Mouse (Mus musculus) midbrain, postnatal 0 days (tissue): ENCODE measurements around the gene Shisa7. TPM values are rescaled to one million over a fixed set of nuclear protein-coding genes. Genes with fewer than 3 reads are reported as not detected.
"Not testable (repeated sequence)": the region's sequence is repeated elsewhere in the genome, so short reads cannot be mapped to it uniquely, and the experiment has no call there.

Experiments used
- ATAC-seq: fragments of 200-750 bp; cut with Nextera tagmentation; 2 replicates; pipeline ENCODE4 v1.8.0; 2017; ENCODE audit warnings: moderate number of reproducible peaks, mild to moderate bottlenecking, moderate TSS enrichment, moderate library complexity; ENCODE audit not compliant: low FRiP score
- DNase-seq: peaks from one replicate; pipeline ENCODE4 v3.0.0-alpha.2; 2015; ENCODE audit warnings: low spot score
- H3K27ac ChIP-seq: fragments of 300-500 bp; sonication (generic); 2 replicates; pipeline ENCODE4 v1.5.1; 2014; ENCODE audit warnings: low read depth, mild to moderate bottlenecking, low read length, mixed read lengths
- H3K27me3 ChIP-seq: fragments of 300-500 bp; sonication (generic); 2 replicates; pipeline ENCODE4 v1.6.1; 2014; ENCODE audit warnings: low read length, control low read depth, mixed read lengths; ENCODE audit not compliant: insufficient read depth
- H3K36me3 ChIP-seq: fragments of 300-500 bp; sonication (generic); 2 replicates; pipeline ENCODE4 v1.6.1; 2014; ENCODE audit warnings: low read length, control low read depth, mixed read lengths; ENCODE audit not compliant: insufficient read depth
- H3K4me1 ChIP-seq: fragments of 300-500 bp; sonication (generic); 2 replicates; pipeline ENCODE4 v1.6.1; 2014; ENCODE audit warnings: mild to moderate bottlenecking, control low read depth, antibody characterized with exemption, low read length, mixed read lengths; ENCODE audit not compliant: insufficient read depth
- H3K4me2 ChIP-seq: fragments of 300-500 bp; sonication (generic); 2 replicates; pipeline ENCODE4 v1.6.1; 2014; ENCODE audit warnings: low read depth, mild to moderate bottlenecking, low read length, mixed read lengths; ENCODE audit not compliant: poor library complexity, severe bottlenecking
- H3K4me3 ChIP-seq: fragments of 300-500 bp; sonication (generic); 2 replicates; pipeline ENCODE4 v1.5.1; 2014; ENCODE audit warnings: low read depth, mild to moderate bottlenecking, low read length, moderate library complexity
- H3K9ac ChIP-seq: fragments of 300-500 bp; sonication (generic); replicated peaks from 2 replicates; pipeline ENCODE4 v1.6.1; 2014; ENCODE audit warnings: mild to moderate bottlenecking, low read length, moderate library complexity, mixed read lengths; ENCODE audit not compliant: poor library complexity, severe bottlenecking
- H3K9me3 ChIP-seq: fragments of 300-500 bp; sonication (generic); 2 replicates; pipeline ENCODE4 v1.6.1; 2016; ENCODE audit warnings: low read length, control low read depth
- CTCF ChIP-seq: IDR thresholded peaks from 2 replicates; pipeline ENCODE4 v1.5.1; 2016; ENCODE audit warnings: antibody characterized with exemption, mild to moderate bottlenecking
- WGBS: fragments of 180-500 bp; shearing (Covaris S2); extraction: QIAGEN DNeasy Blood & Tissue Kit; methylation state at CpG from one replicate; pipeline ENCODE4 v1.1.7; 2014; 5-methylcytosine and 5-hydroxymethylcytosine counted together
- polyA plus RNA-seq: library from polyadenylated mRNA; unstranded; fragments of >200 nt; fragmentation: Nextera tagmentation; extraction: Ambion mirVana; gene quantifications from 2 replicates; pipeline ENCODE4 v1.2.1, GENCODE M21; 2015
- total RNA-seq: library from RNA; depleted of rRNA; stranded (reverse); fragments of >200 nt; gene quantifications from 2 replicates; pipeline ENCODE4 v1.2.3, GENCODE M21; 2014

The Shisa7 gene
- total and polyA plus RNA-seq, 2 experiments from 2014 or later, result 10.1 to 51.4 TPM

GRCm38 (mm10) chr7:4812303-4813104 lies 32.0 kb downstream of the Shisa7 start, which contains the start of gene Ube2s:
Gene Ube2s, minus strand, starts transcription at chr7:4812590.
- H3K27me3 ChIP-seq, result no peaks in the 10 kb centered on the region
- peak; percentile 100 for DNase-seq
- TF ChIP-seq CTCF, result peak; percentile 56
- under 1% methylated on average over 62 of the region's 62 CpGs for WGBS
- peaks cover 3% of the 10 kb centered on the region; the same call in 1 of the 2 replicates for H3K36me3 ChIP-seq
- peak within 1 kb of the TSS; percentile 94 for H3K4me3 ChIP-seq
- H3K9ac ChIP-seq, result peak within 1 kb of the TSS; percentile 91
- H3K9me3 ChIP-seq, result no peaks in the 10 kb centered on the region
- H3K4me1 ChIP-seq, result peaks cover 8% of the 10 kb centered on the region; the same call in 1 of the 2 replicates
- peak within 1 kb of the TSS; percentile 91 for H3K27ac ChIP-seq
- ATAC-seq, result peak; percentile 99
- H3K4me2 ChIP-seq, result peak within 1 kb of the TSS; percentile 73

DNA sequence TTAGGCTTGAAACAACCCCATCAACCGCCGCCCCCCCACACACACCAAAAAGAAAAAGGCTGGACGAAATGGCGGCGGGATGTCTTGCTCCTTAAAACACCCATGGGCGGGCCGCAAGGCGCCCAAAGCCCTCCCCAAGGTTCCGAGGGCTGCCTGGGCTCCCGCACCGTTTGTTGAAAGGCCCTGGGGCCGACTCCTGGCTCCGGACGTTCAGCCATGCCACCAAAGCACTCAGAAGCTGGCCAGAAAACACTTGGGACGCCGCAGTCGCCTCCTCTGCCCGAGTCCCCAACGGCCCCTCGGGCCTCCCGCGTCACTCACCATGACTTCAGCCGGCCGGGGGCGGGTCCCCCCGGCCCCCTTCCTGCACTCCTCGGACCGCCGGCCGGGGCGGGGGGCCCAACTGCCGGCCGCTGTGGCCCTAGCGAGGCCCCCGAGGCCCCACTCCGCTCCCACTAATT lies 32.6 kb downstream of the Shisa7 start:
- Histone ChIP-seq H3K27ac (peak overlapping the region; percentile 91), H3K4me3 (peak overlapping the region; percentile 94), H3K4me1 (peaks cover 8% of the 10 kb centered on the region; the same call in 1 of the 2 replicates), H3K27me3 (no peaks in the 10 kb centered on the region), H3K36me3 (peaks cover 9% of the 10 kb centered on the region; the same call in 1 of the 2 replicates), H3K9me3 (no peaks in the 10 kb centered on the region), H3K4me2 (peak overlapping the region; percentile 73), H3K9ac (peak overlapping the region; percentile 91)
- WGBS, result 1% methylated on average over 22 of the region's 36 CpGs
- no peak for TF ChIP-seq CTCF
- DNase-seq, result no peak
- no peak for ATAC-seq

GRCm38 (mm10) chr7:4811131-4811530 lies 33.4 kb downstream of the Shisa7 start:
- 37% methylated on average over 10 of the region's 10 CpGs for WGBS

GRCm38 (mm10) chr7:4806716-4807115 lies 37.8 kb downstream of the Shisa7 start:
- Histone ChIP-seq H3K9ac (no peak overlapping the region), H3K4me3 (no peak overlapping the region), H3K27me3 (no peaks in the 10 kb centered on the region), H3K9me3 (no peaks in the 10 kb centered on the region), H3K4me1 (0 out of 2 replicates have a peak, but pooled peaks cover 3% of the 10 kb centered on the region), H3K4me2 (no peak overlapping the region), H3K36me3 (peaks cover 15% of the 10 kb centered on the region; the same call in 1 of the 2 replicates), H3K27ac (no peak overlapping the region)
- peak; percentile 78 for TF ChIP-seq CTCF
- 92% methylated on average over 7 of the region's 7 CpGs for WGBS
- DNase-seq (peak; percentile 69), ATAC-seq (peak; percentile 13; the same call in 1 of the 2 replicates)

More at GRCm38 (mm10) chr7:4811131-4811530, 33.4 kb downstream of the Shisa7 start:
- Histone ChIP-seq H3K4me3 (peak overlapping the region; percentile 94), H3K9ac (peak overlapping the region; percentile 91), H3K4me2 (peak overlapping the region; percentile 73), H3K36me3 (peaks cover 15% of the 10 kb centered on the region; the same call in 1 of the 2 replicates)
- H3K27me3 ChIP-seq, H3K27ac ChIP-seq, ATAC-seq, DNase-seq, H3K4me1 ChIP-seq, H3K9me3 ChIP-seq: not testable (repeated sequence)

DNA sequence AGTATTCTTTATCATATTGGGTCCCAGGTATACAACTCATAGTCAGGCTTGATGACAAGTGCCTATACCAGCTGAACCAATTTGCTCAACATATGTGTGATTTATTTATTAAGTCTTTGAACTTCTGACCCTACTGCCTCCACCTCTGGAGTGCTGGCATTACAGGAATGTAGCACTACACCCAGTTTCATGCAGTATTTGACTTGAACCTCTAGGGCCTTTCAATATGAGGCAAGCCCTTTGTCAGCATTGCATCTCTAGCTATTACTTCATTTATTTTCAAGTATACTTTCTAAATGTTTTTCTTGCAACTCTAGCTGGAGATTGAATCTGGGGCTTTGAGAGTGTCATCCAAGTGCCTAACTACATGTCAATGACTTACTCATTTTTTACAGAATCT lies 42.2 kb downstream of the Shisa7 start:
- H3K36me3 ChIP-seq, result peaks cover 10% of the 10 kb centered on the region; the same call in 1 of the 2 replicates
- ATAC-seq, result no peak
- H3K9ac ChIP-seq, result no peak overlapping the region
- H3K27ac ChIP-seq, result no peak overlapping the region
- TF ChIP-seq CTCF, result no peak
- H3K4me2 ChIP-seq, result no peak overlapping the region
- no peaks in the 10 kb centered on the region for H3K27me3 ChIP-seq
- H3K9me3 ChIP-seq, result no peaks in the 10 kb centered on the region
- no peak overlapping the region for H3K4me3 ChIP-seq
- H3K4me1 ChIP-seq, result no peaks in the 10 kb centered on the region
- DNase-seq, result no peak
